Mouse (Mus musculus) cerebellum, adult 2 months (tissue): Measurements from ENCODE around the gene Egflam.

ENCODE experiments used
- CTCF ChIP-seq: fragments of 200-500 bp; IDR thresholded peaks from 2 replicates; pipeline ENCODE4 v1.5.1; 2011; ENCODE audit warnings: low read depth, mild to moderate bottlenecking, control low read depth, low read length, moderate library complexity, borderline replicate concordance; ENCODE audit not compliant: insufficient read depth
- POLR2A ChIP-seq: fragments of 200-500 bp; IDR thresholded peaks from 2 replicates; pipeline ENCODE4 v1.6.1; 2011; ENCODE audit warnings: low read length, control low read depth, borderline replicate concordance; ENCODE audit not compliant: insufficient read depth

GRCm38 (mm10) chr15:7299892-7300291, 98.3 kb downstream of the Egflam start:
- TF ChIP-seq CTCF: no peak
- no peak for TF ChIP-seq POLR2A
